Mouse (Mus musculus) right cerebral cortex, postnatal 25 days (tissue): Measurements from ENCODE around the gene Cop1.
"Not testable (repeated sequence)": the region's sequence is repeated elsewhere in the genome, so short reads cannot be mapped to it uniquely, and the experiment has no call there.

Source experiments
- DNase-seq: peaks from one replicate; pipeline ENCODE4 v3.0.0; 2022

Gene Cop1

GRCm38 (mm10) chr1:159231781-159232571 is at the start of gene Cop1:
Gene Cop1 (plus strand): TSS chr1:159232320.
- DNase-seq = peak; percentile 95

DNA sequence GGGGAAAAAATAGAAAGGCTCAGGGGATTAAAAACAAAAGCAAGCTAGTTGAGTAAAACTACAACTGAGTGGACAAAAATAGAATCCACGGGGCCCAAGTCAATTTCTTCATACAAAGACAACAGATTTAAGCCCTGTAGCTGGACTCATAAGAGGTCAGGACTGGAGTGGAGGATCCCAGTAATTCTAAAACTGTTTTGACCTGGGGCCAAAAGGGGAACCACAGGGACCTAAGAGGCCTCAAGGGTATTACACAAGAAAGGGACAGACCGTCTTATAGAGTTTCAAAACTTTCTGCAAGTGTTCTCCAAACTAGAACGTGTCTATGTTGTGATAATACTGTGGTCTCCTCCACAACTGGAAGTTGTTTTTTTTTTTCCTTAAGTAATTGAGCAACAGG is 45.4 kb upstream of the Cop1 start:
- DNase-seq = no peak

DNA sequence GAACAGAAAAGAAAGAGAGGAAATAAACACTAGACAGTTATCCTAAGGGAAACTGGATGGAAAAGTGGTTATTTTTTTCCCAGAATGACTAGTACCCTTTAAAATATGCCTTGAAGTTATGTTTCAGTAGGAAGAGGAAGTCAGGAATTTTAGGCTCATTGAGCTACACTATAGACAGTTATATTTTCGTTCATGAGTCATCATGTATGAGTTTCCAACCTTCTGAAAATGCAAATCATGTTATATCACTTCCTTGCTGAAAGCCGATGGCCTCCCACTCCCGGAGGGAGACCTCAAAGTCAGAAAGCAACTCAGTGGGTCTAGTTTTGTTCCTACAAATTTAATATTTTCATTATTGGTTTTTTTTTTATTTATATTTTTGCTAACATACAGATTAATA is 33.5 kb upstream of the Cop1 start:
- DNase-seq = no peak

GRCm38 (mm10) chr1:159199606-159200005 is 32.5 kb upstream of the Cop1 start:
- DNase-seq = no peak

- no peak for DNase-seq
Measured at GRCm38 (mm10) chr1:159201220-159201619, 30.9 kb upstream of the Cop1 start.

- DNase-seq = no peak
Measured at GRCm38 (mm10) chr1:159211711-159212110, 20.4 kb upstream of the Cop1 start.

DNA sequence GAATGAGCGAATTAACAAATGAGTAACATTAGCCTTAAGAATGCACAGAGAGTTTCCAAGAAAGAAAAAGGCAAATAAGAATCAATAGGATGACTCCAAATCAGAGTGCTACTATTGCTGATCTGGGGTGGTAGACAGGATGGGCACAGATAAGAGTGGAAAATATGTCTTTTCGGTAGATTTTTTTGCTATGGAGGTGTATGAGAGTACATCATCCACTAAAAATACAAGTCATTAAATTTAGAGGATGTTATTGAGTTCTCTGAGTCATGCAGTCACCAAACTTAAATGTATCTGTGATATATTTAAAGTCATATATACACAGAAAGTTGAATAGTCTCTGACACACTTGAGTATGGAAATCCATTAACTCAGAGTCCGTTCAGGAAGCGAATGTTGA is 14.7 kb upstream of the Cop1 start:
- DNase-seq = no peak

DNA sequence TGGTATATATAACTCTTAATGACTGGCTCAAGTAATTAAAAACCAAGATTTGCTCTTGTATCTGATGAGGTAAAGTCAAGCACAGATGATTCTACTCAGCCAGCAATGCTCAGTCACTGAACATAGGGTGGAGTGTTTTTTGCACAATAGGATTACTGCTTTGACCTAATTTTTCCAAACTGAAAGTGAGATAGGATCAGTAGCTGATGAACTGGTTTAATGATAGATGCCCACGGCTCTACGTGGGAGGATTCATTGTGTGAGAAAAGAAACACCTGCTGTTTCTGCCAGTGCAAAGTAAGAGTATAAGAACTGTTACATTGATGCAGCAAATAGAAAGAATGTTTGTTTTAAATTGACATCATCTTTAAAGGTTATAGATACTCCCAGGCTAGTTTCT is 10.1 kb upstream of the Cop1 start:
- DNase-seq = no peak

- no peak for DNase-seq
Measured at GRCm38 (mm10) chr1:159225064-159225824, 6.9 kb upstream of the Cop1 start.

GRCm38 (mm10) chr1:159232572-159233261 is 597 bp downstream of the Cop1 start:
- DNase-seq = not testable (repeated sequence)

DNA sequence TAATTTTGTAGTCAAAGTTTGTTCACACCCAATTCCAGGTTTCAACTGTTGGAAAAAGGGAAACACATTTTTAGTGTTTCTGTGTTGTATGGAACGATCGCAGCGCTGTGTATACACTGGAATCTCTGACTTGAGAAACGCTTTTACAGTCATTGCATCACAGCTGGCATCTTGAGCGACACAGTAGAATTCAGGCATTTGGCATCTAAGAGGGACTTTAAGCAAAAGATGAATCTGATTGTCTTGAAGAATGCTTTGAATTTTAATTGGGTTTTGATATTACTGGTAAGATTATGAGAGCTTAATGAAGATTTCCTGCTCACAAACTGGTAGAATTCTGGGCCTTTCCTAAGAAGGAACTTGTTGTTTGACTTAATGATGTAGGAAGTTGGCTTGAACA is 1.3 kb downstream of the Cop1 start:
- DNase-seq = no peak

GRCm38 (mm10) chr1:159234496-159234895 is 2.4 kb downstream of the Cop1 start:
- DNase-seq = no peak

- DNase-seq = no peak
Measured at GRCm38 (mm10) chr1:159235674-159236073, 3.6 kb downstream of the Cop1 start.

GRCm38 (mm10) chr1:159238147-159238546 is 6.0 kb downstream of the Cop1 start:
- DNase-seq = no peak

DNA sequence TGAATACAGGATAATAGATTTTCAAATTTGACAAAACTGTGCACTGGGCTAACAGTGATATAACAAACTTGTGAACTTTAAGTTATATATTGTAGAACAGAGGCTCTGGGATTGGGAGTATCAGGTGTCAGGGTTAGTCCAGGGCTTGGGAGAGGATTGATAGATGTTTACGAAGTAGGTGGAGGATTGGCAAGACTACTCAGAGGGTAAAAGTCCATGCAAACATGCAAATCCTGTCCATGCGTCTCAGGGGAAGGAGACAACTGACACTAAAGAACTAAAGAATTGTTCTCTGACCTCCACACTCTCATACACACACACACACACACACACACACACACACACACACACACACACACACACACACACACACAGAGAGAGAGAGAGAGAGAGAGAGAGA is 18.2 kb downstream of the Cop1 start:
- no peak for DNase-seq

DNA sequence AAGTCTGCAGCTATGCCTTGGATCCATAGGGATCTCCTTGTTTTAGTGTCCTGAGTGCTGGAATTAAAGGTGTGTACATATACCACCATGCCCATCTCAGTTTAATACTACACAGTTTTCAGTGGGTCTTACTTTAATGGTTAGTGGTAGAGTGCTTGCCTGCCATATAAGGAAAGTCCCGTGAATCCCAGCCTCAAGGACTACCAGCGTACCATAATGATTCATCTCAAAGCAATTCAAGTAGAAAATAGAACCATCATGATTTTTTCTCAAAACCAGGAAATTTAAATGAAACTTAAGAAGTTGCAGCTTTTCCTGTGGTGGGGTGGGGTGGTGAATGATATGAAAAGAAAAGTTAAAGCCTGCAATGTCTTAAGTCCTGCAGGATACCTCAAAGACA is 21.0 kb downstream of the Cop1 start:
- DNase-seq = no peak

DNA sequence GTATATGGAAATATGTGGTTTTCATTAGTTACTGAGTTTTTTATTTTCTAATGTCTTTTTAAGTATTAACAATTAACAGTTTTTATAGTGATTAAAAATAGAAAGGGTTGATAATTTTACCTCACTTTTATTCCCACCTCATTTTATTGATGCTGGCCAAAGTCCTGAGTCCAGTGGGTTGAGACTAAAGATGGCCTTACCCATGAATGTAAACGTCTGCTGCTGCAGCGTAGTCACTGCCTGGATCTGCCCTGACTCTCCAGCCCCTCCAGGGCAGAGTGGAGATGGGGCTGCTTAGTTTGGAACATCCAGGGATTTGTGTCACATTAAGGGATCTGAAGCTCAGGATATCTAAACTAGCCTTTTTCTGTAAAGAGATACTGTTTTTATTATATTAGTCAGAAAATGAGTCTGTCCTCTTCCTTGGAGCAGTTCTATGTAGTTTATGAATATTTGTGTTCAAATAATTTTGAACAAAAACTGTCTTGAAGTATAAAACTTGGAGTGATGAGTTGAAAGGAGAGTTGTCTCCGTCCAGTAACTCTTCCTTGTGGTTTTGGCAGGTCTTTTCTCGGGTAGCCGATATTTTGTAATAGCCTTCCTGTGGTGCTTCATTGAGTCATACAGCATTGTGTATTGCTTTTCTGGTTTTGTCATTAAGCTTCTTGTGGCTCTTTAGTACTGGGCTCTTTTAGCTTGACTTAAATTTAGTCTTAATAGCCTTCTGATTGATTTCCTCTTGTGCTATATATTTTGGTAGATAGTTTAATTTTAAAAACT is 23.0 kb downstream of the Cop1 start:
- DNase-seq = no peak

DNA sequence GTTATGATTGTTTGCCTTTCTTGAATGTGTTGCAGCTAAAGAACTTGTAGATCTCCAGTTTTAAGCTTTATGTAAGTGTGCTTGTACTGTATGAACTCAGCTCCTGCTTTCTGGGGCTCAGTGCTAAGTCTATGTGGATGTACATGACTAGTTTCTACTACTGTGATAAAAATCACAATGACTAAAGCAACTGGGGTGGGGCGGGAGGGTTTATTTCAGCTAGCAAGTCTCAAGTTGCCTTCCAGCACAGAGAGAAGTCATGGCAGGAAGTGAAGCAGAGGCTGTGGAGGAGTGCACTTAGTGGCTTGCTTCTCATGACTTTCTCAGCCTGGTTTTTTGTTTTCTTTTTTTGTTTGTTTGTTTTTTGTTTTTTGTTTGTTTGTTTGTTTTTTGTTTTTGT is 24.4 kb downstream of the Cop1 start:
- no peak for DNase-seq

- DNase-seq = no peak
Measured at GRCm38 (mm10) chr1:159263820-159264219, 31.7 kb downstream of the Cop1 start.

DNA sequence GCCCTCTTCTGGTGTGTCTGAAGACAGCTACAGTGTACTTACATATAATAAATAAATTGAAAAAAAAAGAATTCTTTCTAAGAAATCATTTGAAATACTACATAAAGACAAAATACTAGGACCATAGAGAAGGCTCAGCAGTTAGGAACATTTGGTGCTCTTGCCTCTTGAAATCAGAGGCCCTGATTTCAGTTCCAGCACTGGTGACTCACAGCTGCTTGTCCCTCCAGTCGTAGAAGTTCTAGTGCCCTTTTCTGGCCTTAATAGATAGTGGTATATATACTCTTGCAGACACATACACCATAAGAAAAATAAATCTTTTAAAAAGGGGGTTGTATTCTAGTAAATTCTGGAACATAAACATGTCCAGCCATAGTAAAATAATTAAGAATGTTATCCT is 48.0 kb downstream of the Cop1 start:
- DNase-seq = no peak

DNA sequence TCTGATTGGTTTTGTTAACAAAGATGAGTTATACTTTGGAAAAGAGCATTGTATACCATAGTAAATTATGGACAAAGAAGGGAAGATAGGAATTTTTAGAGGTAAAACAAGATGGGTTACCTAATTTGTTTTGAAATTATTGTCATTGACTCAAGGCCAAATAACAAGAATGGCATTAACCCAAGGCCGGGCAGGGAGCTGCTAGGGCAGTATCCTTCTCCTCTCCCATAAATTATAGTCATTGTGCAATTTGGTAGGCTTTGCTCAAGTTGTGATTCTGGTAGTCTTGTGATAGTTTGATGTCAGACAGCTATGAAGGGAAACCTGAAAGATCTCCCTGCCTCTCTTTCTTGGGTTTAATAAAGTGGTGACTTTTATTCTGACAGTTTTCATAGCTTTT is 49.7 kb downstream of the Cop1 start:
- no peak for DNase-seq

DNA sequence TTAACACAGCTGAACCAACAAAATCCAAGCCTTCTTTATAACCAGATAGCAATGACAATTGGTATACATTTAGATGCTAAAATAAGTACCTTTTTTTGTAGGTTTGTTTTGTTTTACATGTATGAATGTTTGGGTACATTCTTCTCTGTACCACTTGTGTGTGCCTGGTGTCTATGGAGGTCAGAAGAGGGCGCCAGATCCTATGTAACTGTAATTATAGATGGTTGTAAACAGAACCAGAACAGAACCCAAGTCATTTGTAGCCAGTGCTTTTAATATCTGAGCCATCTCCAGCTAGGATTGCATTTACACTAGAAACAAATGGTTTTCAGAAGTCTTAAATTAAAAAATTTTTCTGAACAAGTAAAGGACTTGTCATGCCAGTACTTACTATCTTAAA is 54.7 kb downstream of the Cop1 start:
- no peak for DNase-seq

DNA sequence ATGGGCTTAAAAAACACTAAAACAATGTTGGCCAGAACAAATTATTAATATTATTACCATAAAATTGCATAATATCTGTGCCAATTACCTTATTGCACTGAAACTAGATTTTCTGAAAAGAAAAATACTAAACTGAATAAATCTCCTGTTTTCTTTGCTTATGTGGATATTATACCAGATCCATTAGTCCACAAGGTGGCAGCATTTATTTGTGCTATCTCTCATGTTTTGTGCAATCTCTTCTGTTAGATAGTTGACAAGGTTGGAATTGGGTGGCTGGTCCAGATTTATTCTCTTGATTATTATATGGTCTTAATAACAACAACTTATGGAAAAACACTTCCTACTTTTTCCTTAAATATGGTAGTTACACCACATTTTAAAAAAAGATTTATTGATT is 58.1 kb downstream of the Cop1 start:
- no peak for DNase-seq
